ENCODE assay signal across 28 mouse cellular contexts in genomic region chrX:59241460-59241747, GRCm38 (mm10).
A peak's percentile ranks its signal among the peaks of the same experiment; 100 is the strongest.
DNase-seq lines count a peak whose midpoint lies in the region; ATAC-seq and TF ChIP-seq lines count a peak whose summit lies in the region.
"Had no signal": no experiment of that assay in that cellular context is flagged by ENCODE, and none has a peak within 500 bp of the region (broad histone marks: within the 10 kb centered on the region; RNA-seq: fewer than 3 reads in every experiment).

No protein-coding gene starts in this region.

- TF ChIP-seq CTCF in midbrain, postnatal 0 days (IDR thresholded peaks at IDR 0.05) = no peak
- no peak for TF ChIP-seq CTCF in lung, adult 2 months (IDR thresholded peaks at IDR 0.05; ENCODE audit: insufficient read depth, low read length)

- no peaks in the 10 kb centered on the region for H3K36me3 ChIP-seq in embryonic facial prominence, embryonic 14.5 days (ENCODE audit: control insufficient read depth, insufficient read depth, low read length)
- H3K36me3 ChIP-seq in embryonic facial prominence, embryonic 10.5 days (replicated peaks) = no peaks in the 10 kb centered on the region
- no peaks in the 10 kb centered on the region for H3K36me3 ChIP-seq in midbrain, embryonic 14.5 days (ENCODE audit: control insufficient read depth, insufficient read depth, low read length)
- no peaks in the 10 kb centered on the region for H3K36me3 ChIP-seq in midbrain, postnatal 0 days (ENCODE audit: insufficient read depth, low read length)
- H3K36me3 ChIP-seq in forebrain, embryonic 15.5 days = no peaks in the 10 kb centered on the region
- no peaks in the 10 kb centered on the region for H3K36me3 ChIP-seq in heart, embryonic 12.5 days
- H3K36me3 ChIP-seq: heart, embryonic 10.5 days; hindbrain, embryonic 12.5 days; limb, embryonic 12.5 days; liver, embryonic 15.5 days; lung, embryonic 15.5 days; neural tube, embryonic 12.5 days had no signal

- H3K4me2 ChIP-seq in embryonic facial prominence, embryonic 14.5 days (ENCODE audit: low read depth, low read length) = no peak overlapping the region
- H3K4me2 ChIP-seq in midbrain, embryonic 14.5 days (ENCODE audit: low read length) = no peak overlapping the region
- no peak overlapping the region for H3K4me2 ChIP-seq in midbrain, postnatal 0 days (ENCODE audit: low read depth, low read length, poor library complexity, severe bottlenecking)
- no peak overlapping the region for H3K4me2 ChIP-seq in forebrain, embryonic 15.5 days (replicated peaks)
- H3K4me2 ChIP-seq in heart, embryonic 12.5 days = no peak overlapping the region
- H3K4me2 ChIP-seq: hindbrain, embryonic 12.5 days; limb, embryonic 12.5 days; liver, embryonic 15.5 days; lung, embryonic 15.5 days; neural tube, embryonic 12.5 days had no signal

- peak; percentile 17 for DNase-seq in embryonic facial prominence, embryonic 14.5 days (ENCODE audit: low spot score)
- no peak for DNase-seq in embryonic facial prominence, embryonic 10.5 days (ENCODE audit: low spot score)
- peak; percentile 4 for DNase-seq in midbrain, embryonic 14.5 days
- no peak for DNase-seq in midbrain, postnatal 0 days (ENCODE audit: low spot score)
- DNase-seq in lung, adult 2 months = no peak
- DNase-seq: adrenal gland, postnatal 10 days; cerebellum, adult 18-20 months; cerebellum, postnatal 10 days; gastrocnemius, postnatal 14 days; heart, adult 11 months; heart, postnatal 36 days; kidney, postnatal 14 days; right cerebral cortex, adult 18-20 months; spleen, adult 18-20 months; thymus, postnatal 14 days had no signal

- H3K9me3 ChIP-seq in embryonic facial prominence, embryonic 14.5 days (ENCODE audit: control insufficient read depth, low read length) = no peaks in the 10 kb centered on the region
- H3K9me3 ChIP-seq in embryonic facial prominence, embryonic 10.5 days = no peaks in the 10 kb centered on the region
- H3K9me3 ChIP-seq in midbrain, embryonic 14.5 days (ENCODE audit: control insufficient read depth, low read length) = no peaks in the 10 kb centered on the region
- H3K9me3 ChIP-seq in midbrain, postnatal 0 days (ENCODE audit: low read length) = no peaks in the 10 kb centered on the region
- H3K9me3 ChIP-seq in forebrain, embryonic 15.5 days = no peaks in the 10 kb centered on the region
- no peaks in the 10 kb centered on the region for H3K9me3 ChIP-seq in heart, embryonic 12.5 days (replicated peaks)
- H3K9me3 ChIP-seq: heart, embryonic 10.5 days; hindbrain, embryonic 12.5 days; limb, embryonic 12.5 days; liver, embryonic 15.5 days; lung, embryonic 15.5 days; neural tube, embryonic 12.5 days had no signal

- H3K9ac ChIP-seq in embryonic facial prominence, embryonic 14.5 days (ENCODE audit: low read depth, low read length) = no peak overlapping the region
- H3K9ac ChIP-seq in midbrain, embryonic 14.5 days (replicated peaks; ENCODE audit: low read length) = no peak overlapping the region
- no peak overlapping the region for H3K9ac ChIP-seq in midbrain, postnatal 0 days (replicated peaks; ENCODE audit: low read length, poor library complexity, severe bottlenecking)
- H3K9ac ChIP-seq in forebrain, embryonic 15.5 days (replicated peaks) = no peak overlapping the region
- H3K9ac ChIP-seq in heart, embryonic 12.5 days = no peak overlapping the region
- H3K9ac ChIP-seq: hindbrain, embryonic 12.5 days; limb, embryonic 12.5 days; liver, embryonic 15.5 days; lung, embryonic 15.5 days; neural tube, embryonic 12.5 days had no signal

- no peaks in the 10 kb centered on the region for H3K4me1 ChIP-seq in embryonic facial prominence, embryonic 14.5 days (ENCODE audit: control insufficient read depth, insufficient read depth, low read length)
- no peaks in the 10 kb centered on the region for H3K4me1 ChIP-seq in embryonic facial prominence, embryonic 10.5 days
- H3K4me1 ChIP-seq in midbrain, embryonic 14.5 days (ENCODE audit: control insufficient read depth, insufficient read depth, low read length) = no peaks in the 10 kb centered on the region
- H3K4me1 ChIP-seq in midbrain, postnatal 0 days (ENCODE audit: insufficient read depth, low read length) = no peaks in the 10 kb centered on the region
- no peaks in the 10 kb centered on the region for H3K4me1 ChIP-seq in forebrain, embryonic 15.5 days
- no peaks in the 10 kb centered on the region for H3K4me1 ChIP-seq in heart, embryonic 12.5 days (replicated peaks)
- H3K4me1 ChIP-seq in lung, adult 2 months (ENCODE audit: control insufficient read depth, insufficient read depth, low read length) = no peaks in the 10 kb centered on the region
- H3K4me1 ChIP-seq: heart, embryonic 10.5 days; hindbrain, embryonic 12.5 days; limb, embryonic 12.5 days; liver, embryonic 15.5 days; lung, embryonic 15.5 days; neural tube, embryonic 12.5 days had no signal

- H3K4me3 ChIP-seq in embryonic facial prominence, embryonic 14.5 days (ENCODE audit: low read depth, low read length) = no peak overlapping the region
- no peak overlapping the region for H3K4me3 ChIP-seq in embryonic facial prominence, embryonic 10.5 days
- no peak overlapping the region for H3K4me3 ChIP-seq in midbrain, embryonic 14.5 days (replicated peaks; ENCODE audit: low read depth, low read length)
- H3K4me3 ChIP-seq in midbrain, postnatal 0 days (ENCODE audit: low read depth, low read length) = no peak overlapping the region
- H3K4me3 ChIP-seq in forebrain, embryonic 15.5 days = no peak overlapping the region
- H3K4me3 ChIP-seq in heart, embryonic 12.5 days = no peak overlapping the region
- H3K4me3 ChIP-seq in lung, adult 2 months (replicated peaks; ENCODE audit: extremely low read depth, low read depth, low read length) = no peak overlapping the region
- H3K4me3 ChIP-seq: heart, embryonic 10.5 days; hindbrain, embryonic 12.5 days; left cerebral cortex, adult 2 months; limb, embryonic 12.5 days; liver, embryonic 15.5 days; lung, embryonic 15.5 days; myocyte; neural tube, embryonic 12.5 days had no signal

- no peak for TF ChIP-seq POLR2A in lung, adult 2 months (IDR thresholded peaks at IDR 0.05; ENCODE audit: borderline replicate concordance, extremely low read depth, low read depth, low read length)

- no peak overlapping the region for H3K27ac ChIP-seq in embryonic facial prominence, embryonic 14.5 days (replicated peaks; ENCODE audit: low read depth, low read length)
- H3K27ac ChIP-seq in embryonic facial prominence, embryonic 10.5 days (replicated peaks) = no peak overlapping the region
- H3K27ac ChIP-seq in midbrain, embryonic 14.5 days (replicated peaks; ENCODE audit: low read depth, low read length) = no peak overlapping the region
- H3K27ac ChIP-seq in midbrain, postnatal 0 days (ENCODE audit: low read depth, low read length) = no peak overlapping the region
- no peak overlapping the region for H3K27ac ChIP-seq in forebrain, embryonic 15.5 days (replicated peaks)
- H3K27ac ChIP-seq in heart, embryonic 12.5 days (ENCODE audit: poor library complexity, severe bottlenecking) = no peak overlapping the region
- H3K27ac ChIP-seq: heart, embryonic 10.5 days; hindbrain, embryonic 12.5 days; left cerebral cortex, adult 2 months; limb, embryonic 12.5 days; liver, embryonic 15.5 days; lung, embryonic 15.5 days; neural tube, embryonic 12.5 days had no signal

- ATAC-seq in embryonic facial prominence, embryonic 14.5 days (ENCODE audit: low read depth) = no peak
- ATAC-seq in midbrain, embryonic 14.5 days (ENCODE audit: low FRiP score, low TSS enrichment) = no peak
- no peak for ATAC-seq in midbrain, postnatal 0 days (ENCODE audit: low FRiP score)
- ATAC-seq in forebrain, embryonic 15.5 days (replicated peaks) = peak; percentile 93
- ATAC-seq in heart, embryonic 12.5 days (ENCODE audit: insufficient number of reproducible peaks, low FRiP score) = no peak
- ATAC-seq: intestine, postnatal 0 days; midbrain, embryonic 16.5 days had no signal

- H3K27me3 ChIP-seq in embryonic facial prominence, embryonic 14.5 days (replicated peaks; ENCODE audit: control insufficient read depth, insufficient read depth, low read length) = no peaks in the 10 kb centered on the region
- H3K27me3 ChIP-seq in embryonic facial prominence, embryonic 10.5 days (replicated peaks; ENCODE audit: low read depth, poor library complexity, severe bottlenecking) = no peaks in the 10 kb centered on the region
- H3K27me3 ChIP-seq in midbrain, embryonic 14.5 days (ENCODE audit: control insufficient read depth, insufficient read depth, low read length) = no peaks in the 10 kb centered on the region
- no peaks in the 10 kb centered on the region for H3K27me3 ChIP-seq in midbrain, postnatal 0 days (ENCODE audit: insufficient read depth, low read length)
- H3K27me3 ChIP-seq in forebrain, embryonic 15.5 days = no peaks in the 10 kb centered on the region
- H3K27me3 ChIP-seq in heart, embryonic 12.5 days (replicated peaks) = no peaks in the 10 kb centered on the region
- H3K27me3 ChIP-seq: CH12.LX; hindbrain, embryonic 12.5 days; limb, embryonic 12.5 days; liver, embryonic 15.5 days; lung, embryonic 15.5 days; neural tube, embryonic 12.5 days had no signal

Comparison
In these comparisons a context has a peak if more than half of its experiments do, and no peak if none do; other contexts are left out.
1. DNase-seq: peak in embryonic facial prominence, embryonic 14.5 days (single experiment) and midbrain, embryonic 14.5 days (single experiment); none in embryonic facial prominence, embryonic 10.5 days (single experiment), midbrain, postnatal 0 days (single experiment) and lung, adult 2 months (single experiment).